Mouse (Mus musculus): Measurements from ENCODE around the gene Zfand4. TPM values are rescaled to one million over a fixed set of nuclear protein-coding genes. Genes with fewer than 3 reads are reported as not detected.

Gene Zfand4
- polyA plus RNA-seq, 1 experiment from 2014 or later = 3.2 TPM

GRCm38 (mm10) chr6:116266273-116267109 is 2.5 kb downstream of the Zfand4 start:
- Histone ChIP-seq H3K36me3 (peaks cover 12% of the 10 kb centered on the region; the same call in 1 of the 2 replicates), H3K9ac (0 out of 2 replicates have a peak overlapping the region, but pooled peaks have one; percentile 53), H3K4me3 (peak overlapping the region; percentile 25; the same call in 1 of the 2 replicates), H3K9me3 (no peaks in the 10 kb centered on the region), H3K27me3 (replicated peaks) (no peaks in the 10 kb centered on the region), H3K4me2 (peak overlapping the region; percentile 61), H3K4me1 (peaks cover 17% of the 10 kb centered on the region), H3K27ac (replicated peaks) (no peak overlapping the region; the same call in 1 of the 2 replicates)
- no peak for ATAC-seq (ENCODE audit: extremely low read depth, insufficient number of reproducible peaks, low FRiP score, low TSS enrichment)
- 27% methylated on average over 11 of the region's 11 CpGs for WGBS

GRCm38 (mm10) chr6:116267110-116267423 is 3.0 kb downstream of the Zfand4 start:
- peaks cover 7% of the 10 kb centered on the region; the same call in 1 of the 2 replicates for H3K36me3 ChIP-seq

GRCm38 (mm10) chr6:116275695-116276094 is 11.7 kb downstream of the Zfand4 start:
- H3K9me3 ChIP-seq = no peaks in the 10 kb centered on the region
- no peak overlapping the region for H3K4me2 ChIP-seq
- ATAC-seq (ENCODE audit: extremely low read depth, insufficient number of reproducible peaks, low FRiP score, low TSS enrichment) = no peak
- no peaks in the 10 kb centered on the region for H3K27me3 ChIP-seq (replicated peaks)
- H3K4me3 ChIP-seq = no peak overlapping the region
- no peaks in the 10 kb centered on the region for H3K36me3 ChIP-seq
- no peaks in the 10 kb centered on the region for H3K4me1 ChIP-seq
- H3K9ac ChIP-seq = no peak overlapping the region
- no peak overlapping the region for H3K27ac ChIP-seq (replicated peaks)
- 66% methylated on average over 4 of the region's 4 CpGs for WGBS

More at GRCm38 (mm10) chr6:116267110-116267423, 3.0 kb downstream of the Zfand4 start:
- no peak overlapping the region for H3K9ac ChIP-seq
- no peak overlapping the region for H3K4me2 ChIP-seq
- 70% methylated on average over 1 of the region's 1 CpGs for WGBS
- no peaks in the 10 kb centered on the region for H3K27me3 ChIP-seq (replicated peaks)
- no peaks in the 10 kb centered on the region for H3K9me3 ChIP-seq
- H3K4me1 ChIP-seq = peaks cover 17% of the 10 kb centered on the region
- H3K4me3 ChIP-seq = no peak overlapping the region
- no peak for ATAC-seq (ENCODE audit: extremely low read depth, insufficient number of reproducible peaks, low FRiP score, low TSS enrichment)
- no peak overlapping the region for H3K27ac ChIP-seq (replicated peaks)

- 0 out of 2 replicates have a peak, but pooled peaks cover 3% of the 10 kb centered on the region for H3K36me3 ChIP-seq
- no peak for ATAC-seq (ENCODE audit: extremely low read depth, insufficient number of reproducible peaks, low FRiP score, low TSS enrichment)
- WGBS = 54% methylated on average over 5 of the region's 5 CpGs
- no peak overlapping the region for H3K27ac ChIP-seq (replicated peaks)
- H3K9me3 ChIP-seq = no peaks in the 10 kb centered on the region
- no peak overlapping the region for H3K4me3 ChIP-seq
- H3K9ac ChIP-seq = no peak overlapping the region; the same call in 1 of the 2 replicates
- no peaks in the 10 kb centered on the region for H3K27me3 ChIP-seq (replicated peaks)
- H3K4me2 ChIP-seq = no peak overlapping the region
- no peaks in the 10 kb centered on the region for H3K4me1 ChIP-seq
These were observed 14.8 kb downstream of the Zfand4 start for GRCm38 (mm10) chr6:116278679-116279317.

- no peak overlapping the region for H3K4me2 ChIP-seq
- H3K9ac ChIP-seq = no peak overlapping the region
- H3K4me3 ChIP-seq = no peak overlapping the region
- no peaks in the 10 kb centered on the region for H3K9me3 ChIP-seq
- H3K27ac ChIP-seq (replicated peaks) = no peak overlapping the region
- H3K36me3 ChIP-seq = 0 out of 2 replicates have a peak, but pooled peaks cover 3% of the 10 kb centered on the region
- no peak for ATAC-seq (ENCODE audit: extremely low read depth, insufficient number of reproducible peaks, low FRiP score, low TSS enrichment)
- H3K4me1 ChIP-seq = no peaks in the 10 kb centered on the region
- H3K27me3 ChIP-seq (replicated peaks) = no peaks in the 10 kb centered on the region
- WGBS = 88% methylated on average over 13 of the region's 13 CpGs
These were observed 17.0 kb downstream of the Zfand4 start for GRCm38 (mm10) chr6:116281014-116281413.

- Histone ChIP-seq H3K36me3 (0 out of 2 replicates have a peak, but pooled peaks cover 3% of the 10 kb centered on the region), H3K4me3 (no peak overlapping the region), H3K4me1 (no peaks in the 10 kb centered on the region), H3K4me2 (no peak overlapping the region), H3K27ac (replicated peaks) (no peak overlapping the region), H3K27me3 (replicated peaks) (no peaks in the 10 kb centered on the region), H3K9ac (no peak overlapping the region), H3K9me3 (no peaks in the 10 kb centered on the region)
- no peak for ATAC-seq (ENCODE audit: extremely low read depth, insufficient number of reproducible peaks, low FRiP score, low TSS enrichment)
- WGBS = 46% methylated on average over 4 of the region's 4 CpGs
These were observed 18.5 kb downstream of the Zfand4 start for GRCm38 (mm10) chr6:116282546-116282945.

GRCm38 (mm10) chr6:116283280-116283679 is 19.3 kb downstream of the Zfand4 start:
- 73% methylated on average over 3 of the region's 3 CpGs for WGBS
- no peaks in the 10 kb centered on the region for H3K9me3 ChIP-seq
- peak; percentile 37; the same call in 1 of the 2 replicates for ATAC-seq (ENCODE audit: extremely low read depth, insufficient number of reproducible peaks, low FRiP score, low TSS enrichment)
- H3K4me3 ChIP-seq = no peak overlapping the region
- H3K4me2 ChIP-seq = no peak overlapping the region
- no peaks in the 10 kb centered on the region for H3K4me1 ChIP-seq
- H3K27ac ChIP-seq (replicated peaks) = no peak overlapping the region
- no peak overlapping the region for H3K9ac ChIP-seq
- H3K36me3 ChIP-seq = 0 out of 2 replicates have a peak, but pooled peaks cover 3% of the 10 kb centered on the region
- no peaks in the 10 kb centered on the region for H3K27me3 ChIP-seq (replicated peaks)

GRCm38 (mm10) chr6:116286321-116286720 is 22.3 kb downstream of the Zfand4 start:
- H3K9ac ChIP-seq = no peak overlapping the region
- no peaks in the 10 kb centered on the region for H3K27me3 ChIP-seq (replicated peaks)
- H3K9me3 ChIP-seq = no peaks in the 10 kb centered on the region
- no peak overlapping the region for H3K4me3 ChIP-seq
- H3K27ac ChIP-seq (replicated peaks) = no peak overlapping the region
- H3K4me1 ChIP-seq = no peaks in the 10 kb centered on the region
- no peak overlapping the region for H3K4me2 ChIP-seq
- WGBS = 88% methylated on average over 4 of the region's 4 CpGs
- no peak for ATAC-seq (ENCODE audit: extremely low read depth, insufficient number of reproducible peaks, low FRiP score, low TSS enrichment)
- H3K36me3 ChIP-seq = 0 out of 2 replicates have a peak, but pooled peaks cover 2% of the 10 kb centered on the region

- Histone ChIP-seq H3K27ac (replicated peaks) (no peak overlapping the region), H3K4me3 (no peak overlapping the region), H3K9me3 (no peaks in the 10 kb centered on the region), H3K36me3 (0 out of 2 replicates have a peak, but pooled peaks cover 2% of the 10 kb centered on the region), H3K4me2 (no peak overlapping the region), H3K4me1 (no peaks in the 10 kb centered on the region), H3K27me3 (replicated peaks) (no peaks in the 10 kb centered on the region), H3K9ac (no peak overlapping the region)
- no peak for ATAC-seq (ENCODE audit: extremely low read depth, insufficient number of reproducible peaks, low FRiP score, low TSS enrichment)
- 67% methylated on average over 5 of the region's 5 CpGs for WGBS
These were observed 23.0 kb downstream of the Zfand4 start for GRCm38 (mm10) chr6:116286870-116287575.

GRCm38 (mm10) chr6:116311411-116311810 is 47.4 kb downstream of the Zfand4 start:
- Histone ChIP-seq H3K27me3 (replicated peaks) (no peaks in the 10 kb centered on the region), H3K4me1 (no peaks in the 10 kb centered on the region), H3K36me3 (no peaks in the 10 kb centered on the region), H3K9ac (no peak overlapping the region), H3K9me3 (no peaks in the 10 kb centered on the region), H3K27ac (replicated peaks) (no peak overlapping the region), H3K4me3 (no peak overlapping the region), H3K4me2 (no peak overlapping the region)
- ATAC-seq (ENCODE audit: extremely low read depth, insufficient number of reproducible peaks, low FRiP score, low TSS enrichment) = no peak
- 79% methylated on average over 2 of the region's 2 CpGs for WGBS

- Histone ChIP-seq H3K27me3 (replicated peaks) (no peaks in the 10 kb centered on the region), H3K27ac (replicated peaks) (no peak overlapping the region), H3K9me3 (no peaks in the 10 kb centered on the region), H3K4me3 (no peak overlapping the region), H3K4me2 (no peak overlapping the region), H3K36me3 (no peaks in the 10 kb centered on the region), H3K9ac (no peak overlapping the region), H3K4me1 (no peaks in the 10 kb centered on the region)
- WGBS = 66% methylated on average over 3 of the region's 3 CpGs
- ATAC-seq (ENCODE audit: extremely low read depth, insufficient number of reproducible peaks, low FRiP score, low TSS enrichment) = no peak
These were observed 55.2 kb downstream of the Zfand4 start for GRCm38 (mm10) chr6:116319259-116319658.
